In the genomic region with DNA sequence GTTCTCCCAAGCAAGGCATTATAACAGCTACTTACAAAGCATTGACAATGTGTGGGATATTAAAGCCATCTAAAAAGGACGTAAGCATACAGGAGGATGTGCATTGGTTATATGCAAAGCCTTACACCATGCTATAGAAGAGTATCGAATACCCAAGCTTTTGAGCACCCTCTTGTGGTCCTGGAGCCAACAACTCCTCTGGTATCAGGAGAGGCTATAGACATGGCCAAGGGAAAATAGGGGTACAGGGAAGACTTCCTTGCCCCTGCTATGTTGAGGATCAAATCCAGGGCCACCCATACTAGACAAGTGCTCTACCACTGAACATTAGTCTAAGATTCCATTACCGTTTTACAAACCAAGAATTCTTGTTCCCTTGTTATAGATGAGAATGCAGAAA, we compare ENCODE assay signal across 22 mouse cellular contexts. TPM values are rescaled to one million over a fixed set of nuclear protein-coding genes. Genes with fewer than 3 reads are reported as not detected.
DNase-seq lines count a peak whose midpoint lies in the region; ATAC-seq and TF ChIP-seq lines count a peak whose summit lies in the region.
"Had no signal": no experiment of that assay in that cellular context is flagged by ENCODE, and none has a peak within 500 bp of the region (broad histone marks: within the 10 kb centered on the region; RNA-seq: fewer than 3 reads in every experiment).

No protein-coding gene starts in this region.

- in situ Hi-C loops in CH12.LX (cut with MboI; ENCODE audit: low pct_ligation_motif_present, low pct_unique_long_range_greater_than_20kb, low sequenced_read_pairs) = no loop called here

- TF ChIP-seq CTCF in heart, postnatal 0 days (IDR thresholded peaks at IDR 0.05; ENCODE audit: low read depth) = peak; percentile 29
- peak; percentile 39 for TF ChIP-seq CTCF in liver, postnatal 0 days (IDR thresholded peaks at IDR 0.05; ENCODE audit: low read depth)
- peak in 1 of 2 experiments; percentile 34; a peak in 2 of 4 replicates for TF ChIP-seq CTCF in CH12.LX (conservative IDR thresholded peaks at IDR 0.05 in 1 of 2, IDR thresholded peaks at IDR 0.05 in 1 of 2; ENCODE audit: low read depth in 2 of 2, low read length in 2 of 2)

- no peak for DNase-seq in heart, postnatal 0 days (ENCODE audit: low spot score)
- no peak for DNase-seq in heart, adult 9 months (ENCODE audit: low spot score in 2 of 2)
- DNase-seq in liver, postnatal 0 days = no peak
- DNase-seq in liver (no peak), CH12.LX (ENCODE audit: extremely low read depth) (no peak)
- no peak for DNase-seq in adrenal gland, adult (ENCODE audit: inconsistent age in 2 of 2, low spot score in 1 of 2)
- DNase-seq: adrenal gland, postnatal 14 days; B cell, adult 2 months; cerebellum, adult 2 months; gastrocnemius, postnatal 10 days; kidney, adult 9 months; kidney, postnatal 4 days; lung, postnatal 4 days; thymus, postnatal 25 days had no signal

- H3K79me2 ChIP-seq in CH12.LX (replicated peaks; ENCODE audit: control insufficient read depth, extremely low read depth, insufficient read depth, poor library complexity, severe bottlenecking) = no peaks in the 10 kb centered on the region

- no peak overlapping the region for H3K4me3 ChIP-seq in heart, postnatal 0 days (ENCODE audit: low read depth, low read length)
- no peak overlapping the region for H3K4me3 ChIP-seq in liver, postnatal 0 days (ENCODE audit: low read depth, low read length)
- H3K4me3 ChIP-seq in CH12.LX (replicated peaks in 1 of 3; ENCODE audit: low read depth in 2 of 3, low read length in 2 of 3, poor library complexity in 1 of 3) = no peak overlapping the region
- H3K4me3 ChIP-seq: forebrain, embryonic 12.5 days; limb, embryonic 13.5 days; midbrain, embryonic 12.5 days; myocyte had no signal

- no peak for TF ChIP-seq EP300 in heart, postnatal 0 days (IDR thresholded peaks at IDR 0.05; ENCODE audit: low read depth)
- no peak for TF ChIP-seq EP300 in liver, postnatal 0 days (IDR thresholded peaks at IDR 0.05; ENCODE audit: low read depth)
- TF ChIP-seq EP300 in CH12.LX (IDR thresholded peaks at IDR 0.05; ENCODE audit: low read length) = no peak

- WGBS in heart, postnatal 0 days = 65% methylated on average over 3 of the region's 3 CpGs
- 52% methylated on average over 3 of the region's 3 CpGs for WGBS in liver, postnatal 0 days (ENCODE audit: insufficient replicate concordance)

- no peak overlapping the region for H3K9ac ChIP-seq in heart, postnatal 0 days (replicated peaks; ENCODE audit: low read depth, low read length)
- H3K9ac ChIP-seq in liver, postnatal 0 days (replicated peaks) = no peak overlapping the region
- H3K9ac ChIP-seq in CH12.LX (ENCODE audit: insufficient read depth, low read depth) = no peak overlapping the region
- H3K9ac ChIP-seq: forebrain, embryonic 12.5 days; limb, embryonic 13.5 days; midbrain, embryonic 12.5 days had no signal

- TF ChIP-seq RAD21 in CH12.LX (IDR thresholded peaks at IDR 0.05; ENCODE audit: low read depth, low read length) = peak; percentile 4

- TF ChIP-seq POLR2A in CH12.LX (IDR thresholded peaks at IDR 0.05; ENCODE audit: low read depth, low read length) = no peak

- no peak overlapping the region for H3K27ac ChIP-seq in heart, postnatal 0 days (ENCODE audit: low read depth)
- no peak overlapping the region for H3K27ac ChIP-seq in liver, postnatal 0 days (ENCODE audit: low read depth)
- no peak overlapping the region for H3K27ac ChIP-seq in CH12.LX (ENCODE audit: insufficient read depth, low read depth)
- H3K27ac ChIP-seq: forebrain, embryonic 12.5 days; limb, embryonic 13.5 days; midbrain, embryonic 12.5 days had no signal

- no peak overlapping the region for H3K4me2 ChIP-seq in heart, postnatal 0 days (ENCODE audit: low read depth, low read length)
- no peak overlapping the region for H3K4me2 ChIP-seq in liver, postnatal 0 days (ENCODE audit: low read depth, low read length)
- H3K4me2 ChIP-seq in CH12.LX (ENCODE audit: insufficient read depth, low read depth, poor library complexity, severe bottlenecking) = no peak overlapping the region
- H3K4me2 ChIP-seq: forebrain, embryonic 12.5 days; limb, embryonic 13.5 days; midbrain, embryonic 12.5 days had no signal

- dilution Hi-C loops in CH12.LX (cut with MboI; ENCODE audit: extremely low pct_ligation_motif_present, extremely low pct_unique_long_range_greater_than_20kb, low sequenced_read_pairs) = no loop called here

- no peak for ATAC-seq in heart, postnatal 0 days (ENCODE audit: insufficient read depth, low read depth)
- no peak for ATAC-seq in liver, postnatal 0 days
- 0 out of 2 replicates have a peak, but pooled peaks have one; percentile 19 for ATAC-seq in megakaryocyte progenitor cell, adult 5-6 weeks (replicated peaks; ENCODE audit: poor library complexity)
- ATAC-seq: inflammation-experienced regulatory T-cells, adult 6 months had no signal

- H3K4me1 ChIP-seq in heart, postnatal 0 days (ENCODE audit: control insufficient read depth, insufficient read depth) = no peaks in the 10 kb centered on the region
- peaks cover 7% of the 10 kb centered on the region for H3K4me1 ChIP-seq in liver, postnatal 0 days (ENCODE audit: insufficient read depth)
- H3K4me1 ChIP-seq in CH12.LX (ENCODE audit: control insufficient read depth in 1 of 2, insufficient read depth in 2 of 2) = peaks cover 0 to 10% of the 10 kb centered on the region in 2 experiments; a peak in 2 of 4 replicates
- H3K4me1 ChIP-seq: forebrain, embryonic 12.5 days; limb, embryonic 13.5 days; midbrain, embryonic 12.5 days had no signal

- H3K36me3 ChIP-seq in heart, postnatal 0 days (replicated peaks; ENCODE audit: control insufficient read depth, insufficient read depth, low read length) = no peaks in the 10 kb centered on the region
- no peaks in the 10 kb centered on the region for H3K36me3 ChIP-seq in liver, postnatal 0 days (replicated peaks; ENCODE audit: insufficient read depth, low read length)
- no peaks in the 10 kb centered on the region for H3K36me3 ChIP-seq in CH12.LX (replicated peaks in 1 of 2; ENCODE audit: control insufficient read depth in 1 of 2, insufficient read depth in 1 of 2, low read length in 1 of 2)
- H3K36me3 ChIP-seq: forebrain, embryonic 12.5 days; limb, embryonic 13.5 days; midbrain, embryonic 12.5 days had no signal

- no peaks in the 10 kb centered on the region for H3K27me3 ChIP-seq in heart, postnatal 0 days (ENCODE audit: control insufficient read depth, insufficient read depth, low read length)
- no peaks in the 10 kb centered on the region for H3K27me3 ChIP-seq in liver, postnatal 0 days (ENCODE audit: insufficient read depth, low read length)
- peaks cover 39% of the 10 kb centered on the region for H3K27me3 ChIP-seq in CH12.LX (replicated peaks)

- H3K9me3 ChIP-seq in heart, postnatal 0 days (replicated peaks; ENCODE audit: control insufficient read depth, low read length) = no peaks in the 10 kb centered on the region
- no peaks in the 10 kb centered on the region for H3K9me3 ChIP-seq in liver, postnatal 0 days (ENCODE audit: low read length)
- H3K9me3 ChIP-seq in CH12.LX (replicated peaks; ENCODE audit: low read length) = no peaks in the 10 kb centered on the region
- H3K9me3 ChIP-seq: forebrain, embryonic 12.5 days; limb, embryonic 13.5 days; midbrain, embryonic 12.5 days had no signal

TF ChIP-seq in CH12.LX, 34 proteins besides CTCF, POLR2A, EP300 and RAD21 (continues in another document):
- TF ChIP-seq POLR2AphosphoS2 (IDR thresholded peaks at IDR 0.05; ENCODE audit: low read depth, low read length) (no peak), MYC (IDR thresholded peaks at IDR 0.05; ENCODE audit: low read depth, low read length) (no peak), SIN3A (IDR thresholded peaks at IDR 0.05; ENCODE audit: low read length) (no peak), JUN (IDR thresholded peaks at IDR 0.05; ENCODE audit: insufficient read depth, low read depth, low read length) (no peak), MXI1 (IDR thresholded peaks at IDR 0.05; ENCODE audit: low read depth, low read length) (no peak), NELFE (IDR thresholded peaks at IDR 0.05; ENCODE audit: low read depth, low read length) (no peak), ZKSCAN1 (IDR thresholded peaks at IDR 0.05; ENCODE audit: borderline replicate concordance, low read depth, low read length) (no peak), CHD2 (IDR thresholded peaks at IDR 0.05; ENCODE audit: low read length) (no peak), USF1 (IDR thresholded peaks at IDR 0.05; ENCODE audit: low read depth, low read length) (no peak), ELF1 (IDR thresholded peaks at IDR 0.05; ENCODE audit: low read depth, low read length) (no peak), JUND (conservative IDR thresholded peaks at IDR 0.05; ENCODE audit: low read depth, low read length) (no peak)

RNA-seq across cellular contexts. Expression of a gene that starts 6.7 kb away (rescaled TPM):
- total RNA-seq in heart, postnatal 0 days (2014; rRNA removed; ENCODE audit: low replicate concordance) = 0.58 TPM in 1 of 2 replicates, not detected in the other
- 0.37 and 0.52 TPM in 2 replicates for polyA plus RNA-seq in heart, postnatal 0 days (2015; fragmentation: Nextera tagmentation; extraction: Ambion mirVana)
- 0.20 TPM in 1 of 2 replicates, not detected in the other for polyA plus RNA-seq in liver, postnatal 0 days (2015; fragmentation: Nextera tagmentation; extraction: Ambion mirVana)
- total RNA-seq in CH12.LX (2012; rRNA removed) = not detected in 2 replicates
- not detected in 2 replicates for total RNA-seq in CH12.LX (2014; rRNA removed)
- not detected in 2 replicates for polyA plus RNA-seq in CH12.LX (2012; ENCODE audit: insufficient read length, low read depth)
- total RNA-seq in megakaryocyte progenitor cell, adult 5-6 weeks (2015) = 0.37 and 0.72 TPM in 2 replicates
- total RNA-seq in megakaryocyte progenitor cell, adult 5-6 weeks (2017) = 0.54 and 0.68 TPM in 2 replicates
- polyA plus RNA-seq: inflammation-experienced regulatory T-cells, adult 6 months; liver, embryonic 16.5 days; myocyte had no signal

RNA-seq across cellular contexts. Expression of a gene that starts 7.8 kb away (rescaled TPM):
- total RNA-seq in heart, postnatal 0 days (2014; rRNA removed; ENCODE audit: low replicate concordance) = 458 and 512 TPM in 2 replicates
- 108 and 125 TPM in 2 replicates for polyA plus RNA-seq in heart, postnatal 0 days (2015; fragmentation: Nextera tagmentation; extraction: Ambion mirVana)
- polyA plus RNA-seq in liver, postnatal 0 days (2015; fragmentation: Nextera tagmentation; extraction: Ambion mirVana) = 12.1 and 12.8 TPM in 2 replicates
- total RNA-seq in CH12.LX (2012; rRNA removed) (0.89 and 1.0 TPM in 2 replicates), CH12.LX (2014; rRNA removed) (0.40 and 0.89 TPM in 2 replicates)
- polyA plus RNA-seq in CH12.LX (2012; ENCODE audit: insufficient read length, low read depth) = 2.5 and 3.6 TPM in 2 replicates
- 12.4 and 15.4 TPM in 2 replicates for total RNA-seq in megakaryocyte progenitor cell, adult 5-6 weeks (2015)
- total RNA-seq in megakaryocyte progenitor cell, adult 5-6 weeks (2017) = 3.1 and 9.7 TPM in 2 replicates

RNA-seq across cellular contexts. Expression of a gene that starts 21.8 kb away (rescaled TPM):
- total RNA-seq in heart, postnatal 0 days (2014; rRNA removed; ENCODE audit: low replicate concordance) = not detected in 2 replicates
- 0.08 and 0.15 TPM in 2 replicates for polyA plus RNA-seq in heart, postnatal 0 days (2015; fragmentation: Nextera tagmentation; extraction: Ambion mirVana)
- polyA plus RNA-seq in liver, postnatal 0 days (2015; fragmentation: Nextera tagmentation; extraction: Ambion mirVana) = 2.5 and 3.2 TPM in 2 replicates
- total RNA-seq in CH12.LX (2012; rRNA removed) (0.17 and 0.29 TPM in 2 replicates), CH12.LX (2014; rRNA removed) (not detected in 2 replicates)
- polyA plus RNA-seq in CH12.LX (2012; ENCODE audit: insufficient read length, low read depth) = 0.10 TPM in 1 of 2 replicates, not detected in the other
- 5.3 and 9.3 TPM in 2 replicates for total RNA-seq in megakaryocyte progenitor cell, adult 5-6 weeks (2015)
- total RNA-seq in megakaryocyte progenitor cell, adult 5-6 weeks (2017) = 9.5 and 10.7 TPM in 2 replicates
- total RNA-seq: left cerebral cortex, postnatal 10 days had no signal
- polyA plus RNA-seq: forebrain, embryonic 12.5 days; myocyte had no signal

Comparison
In these comparisons a context has a peak if more than half of its experiments do, and no peak if none do; other contexts are left out.
1. RNA of a gene that starts 7.8 kb away (total RNA-seq): 458 to 512 TPM in heart, postnatal 0 days; 3.1 to 15.4 TPM in megakaryocyte progenitor cell, adult 5-6 weeks and 0.40 to 1.0 TPM in CH12.LX; every median in the first group is over 10 times any median in the second.